Mouse (Mus musculus) bone marrow, adult 2 months (tissue): ENCODE measurements around the gene Cnih1.

Experiments
- CTCF ChIP-seq: fragments of 200-500 bp; IDR thresholded peaks from 2 replicates; pipeline ENCODE4 v1.5.1; 2011; ENCODE audit warnings: low read length, control low read depth; ENCODE audit not compliant: control insufficient read depth, insufficient read depth
- POLR2A ChIP-seq: fragments of 200-500 bp; IDR thresholded peaks from 2 replicates; pipeline ENCODE4 v1.6.1; 2011; ENCODE audit warnings: low read depth, mild to moderate bottlenecking, control low read depth, low read length, borderline replicate concordance; ENCODE audit not compliant: control insufficient read depth

DNA sequence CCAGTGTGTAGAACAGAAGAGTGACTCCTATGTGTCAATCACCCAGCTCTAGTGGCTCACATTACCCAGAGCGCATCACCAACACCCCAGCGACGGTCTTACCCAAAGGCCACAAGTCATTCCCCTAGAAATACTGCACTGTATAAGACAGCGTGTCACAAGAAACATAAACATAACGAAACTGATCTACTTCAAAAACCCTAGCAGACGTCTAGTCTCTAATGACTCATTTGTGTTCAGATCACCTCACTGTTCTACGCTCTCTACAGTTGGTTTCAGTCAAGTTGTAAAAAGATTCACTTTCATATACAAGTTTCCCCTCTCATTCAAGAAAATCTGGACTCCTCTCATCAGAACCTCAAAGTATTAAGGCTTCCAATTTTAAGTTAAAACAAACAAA, 30.5 kb upstream of the Cnih1 start:
- TF ChIP-seq POLR2A, result no peak
- TF ChIP-seq CTCF, result no peak
